Mouse (Mus musculus) megakaryocyte progenitor cell, adult 5-6 weeks (primary cell): ENCODE measurements around the gene Irf2. TPM values are rescaled to one million over a fixed set of nuclear protein-coding genes. Genes with fewer than 3 reads are reported as not detected.

ENCODE experiments used
- total RNA-seq, 2 experiments: library from RNA; stranded (forward) in 1 of 2; stranded (reverse) in 1 of 2; fragments of 157-497, 149-512 nt in 1 of 2; fragments of 200-1000 nt in 1 of 2; gene quantifications; 2 replicates each; pipeline versions ENCODE4 v1.2.3 to v1.2.4; 2015 to 2017

Irf2 gene
- total RNA-seq, 2 experiments from 2014 or later: 11.9 to 56.6 TPM

Other genes with a start within 250 kb of the Irf2 start
- gene Cenpu, start 187.7 kb upstream of the Irf2 start, total RNA-seq (2015): 34.9 and 42.0 TPM in 2 replicates
- 71.4 and 104 TPM in 2 replicates for gene Cenpu, start 187.7 kb upstream of the Irf2 start, total RNA-seq (2017)
- gene Primpol, start 122.5 kb upstream of the Irf2 start, total RNA-seq (2015): 9.2 and 16.4 TPM in 2 replicates
- 7.5 and 7.9 TPM in 2 replicates for gene Primpol, start 122.5 kb upstream of the Irf2 start, total RNA-seq (2017)
- gene Casp3, start 122.4 kb upstream of the Irf2 start, total RNA-seq (2015): 35.4 and 53.7 TPM in 2 replicates
- gene Casp3, start 122.4 kb upstream of the Irf2 start, total RNA-seq (2017): 85.1 and 113 TPM in 2 replicates
- gene Enpp6, start 247.2 kb downstream of the Irf2 start, total RNA-seq (2015): not detected in 2 replicates
- gene Enpp6, start 247.2 kb downstream of the Irf2 start, total RNA-seq (2017): not detected in 2 replicates